Mouse (Mus musculus) ES-Bruce4 (cell line): ENCODE measurements around the gene Sugct. TPM values are rescaled to one million over a fixed set of nuclear protein-coding genes. Genes with fewer than 3 reads are reported as not detected.

Experiments
- H3K27ac ChIP-seq: 2 replicates; pipeline ENCODE4 v1.5.1; 2012; ENCODE audit warnings: low read length, inconsistent platforms; ENCODE audit not compliant: insufficient read depth
- H3K27me3 ChIP-seq: 2 replicates; pipeline ENCODE4 v1.6.1; 2012; ENCODE audit warnings: mild to moderate bottlenecking, low read length, inconsistent platforms; ENCODE audit not compliant: control insufficient read depth, poor library complexity, insufficient read depth, severe bottlenecking
- H3K36me3 ChIP-seq: 2 replicates; pipeline ENCODE4 v1.6.1; 2012; ENCODE audit warnings: inconsistent platforms, mild to moderate bottlenecking, low read length, moderate library complexity; ENCODE audit not compliant: control insufficient read depth, poor library complexity, insufficient read depth, severe bottlenecking
- H3K4me1 ChIP-seq: one replicate; pipeline ENCODE4 v1.8.1; 2011; ENCODE audit warnings: low read length; ENCODE audit not compliant: control insufficient read depth, insufficient read depth
- H3K4me3 ChIP-seq: 2 replicates; pipeline ENCODE4 v1.5.1; 2011; ENCODE audit warnings: low read depth, mild to moderate bottlenecking, low read length
- H3K9ac ChIP-seq: 2 replicates; pipeline ENCODE4 v1.6.1; 2012; ENCODE audit warnings: low read depth, mild to moderate bottlenecking, inconsistent platforms; ENCODE audit not compliant: poor library complexity, severe bottlenecking
- H3K9me3 ChIP-seq: replicated peaks from 2 replicates; pipeline ENCODE4 v1.6.1; 2012; ENCODE audit warnings: mild to moderate bottlenecking, low read length, inconsistent platforms; ENCODE audit not compliant: control insufficient read depth, poor library complexity, insufficient read depth, severe bottlenecking
- CTCF ChIP-seq: IDR thresholded peaks from one replicate; pipeline ENCODE4 v1.8.1; 2011; ENCODE audit warnings: low read depth, low read length
- EP300 ChIP-seq: IDR thresholded peaks from 2 replicates; pipeline ENCODE4 v1.6.1; 2011; ENCODE audit warnings: low read depth, low read length; ENCODE audit not compliant: insufficient read depth
- POLR2A ChIP-seq: IDR thresholded peaks from one replicate; pipeline ENCODE4 v1.8.1; 2011; ENCODE audit warnings: low read length; ENCODE audit not compliant: insufficient read depth
- polyA plus RNA-seq: library from polyadenylated mRNA; stranded (reverse); fragments of >200 nt; gene quantifications from 2 replicates; pipeline ENCODE4 v1.2.4, GENCODE M21; 2011; ENCODE audit warnings: low read depth; ENCODE audit not compliant: missing spikeins, insufficient read depth, insufficient read length

Gene Sugct
- polyA plus RNA-seq, 1 experiment = 2.8 TPM

DNA sequence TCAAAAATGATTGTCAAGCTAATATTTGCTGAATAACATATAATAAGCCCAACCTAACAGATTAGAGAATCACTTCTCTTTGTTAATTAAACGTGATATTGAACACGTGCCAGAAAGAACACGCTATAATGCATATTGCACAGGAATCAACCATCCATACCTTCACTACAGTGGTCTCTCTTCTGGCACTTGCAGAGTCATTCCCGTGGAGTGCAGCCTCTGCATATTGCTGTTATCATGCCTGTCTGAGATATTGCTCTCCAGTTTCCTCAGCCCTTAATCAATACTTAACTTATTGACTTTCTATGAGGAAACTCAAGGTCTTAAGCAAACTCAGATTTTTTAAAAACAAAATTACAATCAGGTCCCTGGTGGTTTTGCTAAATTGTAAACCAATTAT, 761.8 kb downstream of the Sugct start:
- H3K4me1 ChIP-seq = no peaks in the 10 kb centered on the region
- no peak for TF ChIP-seq POLR2A
- TF ChIP-seq EP300 = no peak
- no peak for TF ChIP-seq CTCF
- no peak overlapping the region for H3K4me3 ChIP-seq
- no peaks in the 10 kb centered on the region for H3K36me3 ChIP-seq
- no peak overlapping the region for H3K27ac ChIP-seq
- no peak overlapping the region for H3K9ac ChIP-seq
- no peaks in the 10 kb centered on the region for H3K9me3 ChIP-seq
- H3K27me3 ChIP-seq = no peaks in the 10 kb centered on the region

DNA sequence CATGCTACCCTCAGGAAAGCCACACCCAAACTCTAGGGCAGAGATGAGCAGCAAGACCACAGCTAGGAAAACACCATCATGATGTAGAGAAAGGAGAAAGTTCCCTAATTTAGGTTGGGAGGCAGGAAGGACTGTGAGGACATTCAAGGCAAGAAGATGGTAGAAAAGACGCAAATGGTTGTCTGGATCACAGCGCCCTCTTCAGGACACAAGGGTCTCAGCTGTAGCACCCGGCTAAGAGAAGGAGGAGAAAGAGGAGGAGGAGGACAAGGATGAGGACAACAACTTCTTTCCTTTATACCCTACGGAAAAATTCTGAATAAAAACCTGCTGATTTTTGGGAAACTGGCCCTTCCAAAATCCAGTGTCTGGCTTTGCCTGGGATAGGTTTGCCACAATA, 774.0 kb downstream of the Sugct start:
- TF ChIP-seq EP300 (no peak), CTCF (peak; percentile 73), POLR2A (no peak)
- Histone ChIP-seq H3K27ac (no peak overlapping the region), H3K4me1 (no peaks in the 10 kb centered on the region)

DNA sequence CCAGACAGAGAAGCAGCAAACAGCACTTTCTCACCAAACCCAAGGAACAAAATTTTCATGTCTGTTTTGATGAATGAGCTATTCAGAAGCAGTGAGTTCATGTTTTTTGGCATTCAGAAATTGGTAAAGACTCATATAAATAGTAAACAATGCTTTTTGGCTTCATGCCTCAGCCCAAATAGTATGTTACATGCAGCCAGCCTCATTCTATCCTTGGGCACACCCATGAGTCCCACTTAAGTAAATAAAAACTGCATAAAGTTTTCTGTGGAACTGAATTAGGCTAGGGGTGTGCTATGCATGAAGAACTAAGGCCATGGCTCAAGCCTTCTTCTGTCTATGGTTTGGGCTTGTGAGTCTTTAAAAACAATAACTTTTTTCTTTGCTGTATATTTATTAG, 779.7 kb downstream of the Sugct start:
- H3K27ac ChIP-seq = no peak overlapping the region
- no peak overlapping the region for H3K9ac ChIP-seq
- H3K27me3 ChIP-seq = no peaks in the 10 kb centered on the region
- H3K36me3 ChIP-seq = no peaks in the 10 kb centered on the region
- H3K4me1 ChIP-seq = no peaks in the 10 kb centered on the region
- H3K4me3 ChIP-seq = no peak overlapping the region
- no peak for TF ChIP-seq CTCF
- no peak for TF ChIP-seq POLR2A
- TF ChIP-seq EP300 = no peak
- H3K9me3 ChIP-seq = no peaks in the 10 kb centered on the region

More for the DNA sequence above, 774.0 kb downstream of the Sugct start:
- no peak overlapping the region for H3K9ac ChIP-seq
- H3K4me3 ChIP-seq = no peak overlapping the region
- no peaks in the 10 kb centered on the region for H3K27me3 ChIP-seq
- H3K36me3 ChIP-seq = no peaks in the 10 kb centered on the region
- H3K9me3 ChIP-seq = no peaks in the 10 kb centered on the region

DNA sequence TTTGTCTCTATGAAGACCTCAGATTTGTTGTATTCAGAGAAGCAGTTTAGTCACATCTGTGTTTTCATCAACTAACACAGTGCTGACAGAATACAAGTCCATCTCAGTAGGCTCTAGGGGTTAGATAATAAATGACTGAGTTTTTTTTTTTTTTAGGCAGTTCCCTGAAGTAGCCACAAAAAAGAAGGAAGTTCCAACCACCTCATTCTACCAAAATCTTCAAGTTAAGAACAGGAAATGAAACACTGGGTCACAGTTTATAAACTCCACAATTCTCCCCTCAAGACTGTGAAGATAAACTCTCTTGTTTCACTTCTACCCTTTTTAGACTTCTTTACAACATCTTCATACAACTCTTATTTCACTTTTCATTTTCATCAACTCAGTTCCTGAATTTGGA, 783.1 kb downstream of the Sugct start:
- Histone ChIP-seq H3K9me3 (no peaks in the 10 kb centered on the region), H3K36me3 (no peaks in the 10 kb centered on the region)
- TF ChIP-seq EP300 (no peak), POLR2A (no peak), CTCF (no peak)

DNA sequence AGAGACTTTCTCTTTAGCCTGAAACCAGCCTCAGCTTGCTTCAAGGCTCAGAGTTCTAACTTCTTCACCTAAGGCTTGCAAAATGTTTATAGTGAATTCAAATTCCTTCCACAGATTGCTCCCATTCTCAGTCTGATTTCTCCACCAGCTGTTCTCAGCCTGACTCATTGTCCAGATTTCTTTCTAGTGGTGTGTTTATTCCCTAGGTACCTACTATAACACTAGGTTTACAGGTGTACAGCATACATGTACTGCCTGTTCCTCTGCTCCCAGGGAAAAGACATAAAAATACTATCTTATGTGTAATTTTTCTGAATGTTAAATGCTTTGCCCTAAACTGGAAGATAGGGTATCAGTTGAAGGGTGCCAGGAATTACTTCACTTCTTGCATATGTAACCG, 788.4 kb downstream of the Sugct start:
- Histone ChIP-seq H3K4me1 (no peaks in the 10 kb centered on the region), H3K4me3 (no peak overlapping the region), H3K9ac (no peak overlapping the region), H3K9me3 (no peaks in the 10 kb centered on the region), H3K27ac (no peak overlapping the region), H3K36me3 (no peaks in the 10 kb centered on the region), H3K27me3 (no peaks in the 10 kb centered on the region)
- TF ChIP-seq POLR2A = no peak
- TF ChIP-seq EP300 = no peak
- TF ChIP-seq CTCF = no peak

More for the DNA sequence above, 783.1 kb downstream of the Sugct start:
- H3K4me1 ChIP-seq = no peaks in the 10 kb centered on the region
- H3K27ac ChIP-seq = no peak overlapping the region
- H3K9ac ChIP-seq = no peak overlapping the region
- no peaks in the 10 kb centered on the region for H3K27me3 ChIP-seq
- no peak overlapping the region for H3K4me3 ChIP-seq

DNA sequence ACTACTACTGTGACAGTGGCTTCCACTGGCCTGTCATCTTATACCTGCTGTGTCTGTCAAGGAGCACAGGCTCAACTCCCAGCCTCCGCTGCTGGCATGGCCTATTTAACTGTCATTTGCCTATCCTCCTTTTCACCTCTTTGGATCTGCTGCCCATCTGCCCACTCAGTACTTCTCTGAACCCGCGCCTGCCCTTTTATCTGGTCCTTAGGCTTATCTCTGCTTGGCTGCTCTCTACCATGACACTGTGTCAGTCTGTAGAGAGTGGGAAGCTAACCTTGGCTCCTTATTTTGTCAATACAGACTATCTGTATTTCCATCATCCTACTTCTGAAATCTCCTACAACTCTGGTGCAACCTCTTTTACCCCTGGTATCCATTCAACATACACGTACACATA, 793.9 kb downstream of the Sugct start:
- Histone ChIP-seq H3K4me1 (no peaks in the 10 kb centered on the region), H3K9ac (no peak overlapping the region), H3K27me3 (no peaks in the 10 kb centered on the region), H3K36me3 (no peaks in the 10 kb centered on the region), H3K9me3 (no peaks in the 10 kb centered on the region), H3K27ac (no peak overlapping the region), H3K4me3 (no peak overlapping the region)
- TF ChIP-seq EP300 = no peak
- TF ChIP-seq CTCF = no peak
- TF ChIP-seq POLR2A = no peak
